Mouse (Mus musculus): ENCODE results near the gene Pck1. TPM values are rescaled to one million over a fixed set of nuclear protein-coding genes. Genes with fewer than 3 reads are reported as not detected.

Pck1 gene
- polyA plus RNA-seq, 1 experiment from 2014 or later, result 703 TPM

- no peak overlapping the region for H3K4me2 ChIP-seq (ENCODE audit: low read depth, low read length)
- H3K4me3 ChIP-seq (ENCODE audit: low read depth, low read length), result no peak overlapping the region
- 58% methylated on average over 2 of the region's 2 CpGs for WGBS (ENCODE audit: insufficient replicate concordance)
- H3K27me3 ChIP-seq (ENCODE audit: insufficient read depth, low read length), result no peaks in the 10 kb centered on the region
- H3K4me1 ChIP-seq (ENCODE audit: insufficient read depth), result peaks cover 4% of the 10 kb centered on the region; the same call in 1 of the 2 replicates
- no peak overlapping the region for H3K9ac ChIP-seq (replicated peaks)
- no peaks in the 10 kb centered on the region for H3K9me3 ChIP-seq (ENCODE audit: low read length)
- TF ChIP-seq CTCF (IDR thresholded peaks at IDR 0.05; ENCODE audit: low read depth), result no peak
- ATAC-seq (no peak), DNase-seq (no peak)
- no peak overlapping the region for H3K27ac ChIP-seq (ENCODE audit: low read depth)
- no peaks in the 10 kb centered on the region for H3K36me3 ChIP-seq (replicated peaks; ENCODE audit: insufficient read depth, low read length)
Observed at GRCm38 (mm10) chr2:173129111-173129510, 23.7 kb upstream of the Pck1 start.

DNA sequence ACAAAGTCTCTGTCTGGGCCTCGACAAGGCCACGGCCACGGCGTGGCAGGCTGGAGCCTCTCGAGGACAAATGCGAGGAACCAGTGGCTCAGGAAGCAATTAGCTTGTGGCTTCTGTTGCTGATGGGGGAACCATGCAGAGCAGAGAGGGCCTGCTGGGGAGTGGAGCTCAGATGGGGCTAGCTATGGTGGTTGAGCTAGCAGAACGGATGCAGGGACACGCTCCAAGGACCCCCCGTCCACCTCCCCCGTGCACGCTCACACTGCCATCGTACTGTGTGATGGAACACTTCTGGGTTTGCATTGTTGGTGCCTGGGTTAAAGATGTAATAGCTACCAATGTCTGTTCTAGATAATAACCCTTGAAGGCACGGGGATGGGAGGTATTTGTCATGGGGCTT is 20.6 kb upstream of the Pck1 start:
- Histone ChIP-seq H3K9me3 (ENCODE audit: low read length) (no peaks in the 10 kb centered on the region), H3K27ac (ENCODE audit: low read depth) (no peak overlapping the region), H3K4me1 (ENCODE audit: insufficient read depth) (no peaks in the 10 kb centered on the region), H3K36me3 (replicated peaks; ENCODE audit: insufficient read depth, low read length) (no peaks in the 10 kb centered on the region), H3K9ac (replicated peaks) (no peak overlapping the region), H3K4me2 (ENCODE audit: low read depth, low read length) (no peak overlapping the region), H3K27me3 (ENCODE audit: insufficient read depth, low read length) (peaks cover 2% of the 10 kb centered on the region; the same call in 1 of the 2 replicates), H3K4me3 (ENCODE audit: low read depth, low read length) (no peak overlapping the region)
- 75% methylated on average over 13 of the region's 13 CpGs for WGBS (ENCODE audit: insufficient replicate concordance)
- TF ChIP-seq EP300 (IDR thresholded peaks at IDR 0.05; ENCODE audit: low read depth), result no peak
- no peak for TF ChIP-seq CTCF (IDR thresholded peaks at IDR 0.05; ENCODE audit: low read depth)
- no peak for ATAC-seq
- DNase-seq, result no peak

DNA sequence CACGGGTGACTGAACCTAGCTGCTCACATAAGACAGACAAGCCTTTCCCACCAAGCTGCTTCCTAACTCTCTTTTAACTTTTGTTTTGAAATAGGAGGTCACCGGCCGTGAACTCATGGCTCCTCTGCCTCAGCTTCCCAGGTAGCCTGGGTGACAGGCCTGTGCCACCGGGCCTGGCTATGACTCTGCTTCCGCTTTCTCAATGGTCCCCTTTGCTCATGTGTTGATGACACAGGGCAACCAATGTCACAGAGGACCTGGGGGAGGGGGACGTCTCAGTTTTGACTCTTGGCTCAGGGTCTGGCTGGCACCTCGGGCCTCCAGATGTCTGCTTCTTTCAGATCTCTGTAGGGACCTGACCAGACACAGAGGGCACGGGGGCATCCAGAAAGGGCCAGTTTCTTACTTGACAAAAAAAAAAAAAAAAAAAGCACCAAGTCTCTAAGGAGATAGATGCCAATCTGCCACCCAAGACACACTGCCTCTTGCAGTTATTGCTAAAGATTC is 20.0 kb upstream of the Pck1 start:
- DNase-seq (no peak), ATAC-seq (no peak)
- Histone ChIP-seq H3K4me2 (ENCODE audit: low read depth, low read length) (no peak overlapping the region), H3K36me3 (replicated peaks; ENCODE audit: insufficient read depth, low read length) (no peaks in the 10 kb centered on the region), H3K9ac (replicated peaks) (no peak overlapping the region), H3K9me3 (ENCODE audit: low read length) (no peaks in the 10 kb centered on the region), H3K4me3 (ENCODE audit: low read depth, low read length) (no peak overlapping the region), H3K27me3 (ENCODE audit: insufficient read depth, low read length) (peaks cover 2% of the 10 kb centered on the region; the same call in 1 of the 2 replicates), H3K4me1 (ENCODE audit: insufficient read depth) (no peaks in the 10 kb centered on the region), H3K27ac (ENCODE audit: low read depth) (no peak overlapping the region)
- TF ChIP-seq CTCF (IDR thresholded peaks at IDR 0.05; ENCODE audit: low read depth), result no peak
- no peak for TF ChIP-seq EP300 (IDR thresholded peaks at IDR 0.05; ENCODE audit: low read depth)
- WGBS (ENCODE audit: insufficient replicate concordance), result 73% methylated on average over 8 of the region's 8 CpGs

- Histone ChIP-seq H3K9ac (replicated peaks) (no peak overlapping the region), H3K4me1 (ENCODE audit: insufficient read depth) (0 out of 2 replicates have a peak, but pooled peaks cover 3% of the 10 kb centered on the region), H3K4me2 (ENCODE audit: low read depth, low read length) (no peak overlapping the region), H3K36me3 (replicated peaks; ENCODE audit: insufficient read depth, low read length) (no peaks in the 10 kb centered on the region), H3K27ac (ENCODE audit: low read depth) (no peak overlapping the region), H3K9me3 (ENCODE audit: low read length) (no peaks in the 10 kb centered on the region), H3K27me3 (ENCODE audit: insufficient read depth, low read length) (peaks cover 11% of the 10 kb centered on the region; the same call in 1 of the 2 replicates), H3K4me3 (ENCODE audit: low read depth, low read length) (no peak overlapping the region)
- 55% methylated on average over 9 of the region's 9 CpGs for WGBS (ENCODE audit: insufficient replicate concordance)
- TF ChIP-seq CTCF (IDR thresholded peaks at IDR 0.05; ENCODE audit: low read depth), result no peak
- TF ChIP-seq EP300 (IDR thresholded peaks at IDR 0.05; ENCODE audit: low read depth), result no peak
- no peak for DNase-seq
- no peak for ATAC-seq
Observed at GRCm38 (mm10) chr2:173134695-173135094, 18.2 kb upstream of the Pck1 start.

DNA sequence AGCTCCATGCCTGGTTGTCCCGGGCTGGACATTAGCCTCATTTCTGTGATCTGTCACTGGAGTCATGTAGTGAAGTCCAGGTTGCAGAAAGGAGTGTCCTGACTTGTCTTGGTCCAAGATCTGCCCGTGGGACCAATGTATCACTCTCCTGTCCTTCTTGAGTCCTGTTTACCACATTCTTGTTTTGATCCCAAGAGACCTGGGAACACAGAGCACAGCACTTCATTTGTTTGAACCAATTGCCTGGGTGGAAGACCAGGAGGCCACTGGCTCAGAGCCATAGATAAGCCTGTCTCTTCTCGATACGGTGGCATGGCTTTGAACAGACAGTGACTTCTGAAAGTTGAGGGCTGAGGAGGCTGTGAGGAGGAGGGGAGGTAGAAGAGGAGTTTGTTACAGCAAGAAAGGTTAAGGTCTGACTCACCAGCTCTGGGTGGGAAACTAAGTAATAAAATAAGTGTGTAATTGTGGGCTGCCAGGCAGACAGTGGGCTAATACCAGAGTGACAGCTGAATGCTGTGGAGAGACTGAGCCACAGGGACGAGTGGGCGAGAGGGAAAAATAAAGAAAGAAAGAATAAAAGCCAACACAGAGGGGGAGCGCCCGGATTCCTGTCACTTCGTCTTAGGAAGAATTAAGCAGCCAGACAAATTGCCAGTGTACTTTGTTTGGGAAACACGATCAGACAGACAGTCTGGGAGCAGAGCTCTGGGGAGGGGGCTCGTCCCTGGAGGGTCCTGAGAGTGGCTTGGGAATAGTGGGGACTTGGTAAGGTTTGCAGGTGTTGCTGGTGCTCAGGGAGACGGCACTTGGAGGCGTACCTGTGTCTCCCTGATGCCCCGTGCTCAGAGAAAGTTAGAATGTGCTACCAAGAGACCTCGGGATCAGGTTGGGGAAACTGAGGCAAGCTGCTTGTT is 14.3 kb upstream of the Pck1 start:
- Histone ChIP-seq H3K4me1 (ENCODE audit: insufficient read depth) (0 out of 2 replicates have a peak, but pooled peaks cover 3% of the 10 kb centered on the region), H3K27me3 (ENCODE audit: insufficient read depth, low read length) (peaks cover 12% of the 10 kb centered on the region; the same call in 1 of the 2 replicates), H3K9me3 (ENCODE audit: low read length) (no peaks in the 10 kb centered on the region), H3K9ac (replicated peaks) (0 out of 2 replicates have a peak overlapping the region, but pooled peaks have one; percentile 11), H3K27ac (ENCODE audit: low read depth) (no peak overlapping the region), H3K36me3 (replicated peaks; ENCODE audit: insufficient read depth, low read length) (no peaks in the 10 kb centered on the region), H3K4me3 (ENCODE audit: low read depth, low read length) (no peak overlapping the region), H3K4me2 (ENCODE audit: low read depth, low read length) (no peak overlapping the region)
- DNase-seq (no peak), ATAC-seq (0 out of 2 replicates have a peak, but pooled peaks have one; percentile 31)
- WGBS (ENCODE audit: insufficient replicate concordance), result 64% methylated on average over 15 of the region's 15 CpGs
- TF ChIP-seq EP300 (IDR thresholded peaks at IDR 0.05; ENCODE audit: low read depth), result no peak
- TF ChIP-seq CTCF (IDR thresholded peaks at IDR 0.05; ENCODE audit: low read depth), result no peak

DNA sequence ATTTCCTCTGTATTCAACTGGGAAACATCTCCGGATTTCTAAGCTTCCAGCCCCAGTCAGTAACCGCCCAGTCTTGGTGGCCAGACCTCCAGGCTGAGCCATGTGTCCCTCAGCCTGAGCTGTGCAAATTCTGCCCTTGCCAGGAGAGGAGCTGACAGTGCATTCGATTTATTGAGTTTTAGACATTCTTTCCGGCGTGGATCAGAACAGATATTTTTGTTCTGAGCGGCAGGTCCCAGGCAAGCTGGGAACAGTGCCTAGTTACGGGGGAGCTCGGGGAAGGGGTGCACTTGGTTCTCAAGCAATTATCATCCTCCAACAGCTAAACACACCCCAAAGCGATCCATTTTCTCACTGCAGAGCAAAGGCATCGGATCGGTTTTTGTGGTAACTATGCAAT is 9.2 kb upstream of the Pck1 start:
- 76% methylated on average over 11 of the region's 11 CpGs for WGBS (ENCODE audit: insufficient replicate concordance)
- H3K27me3 ChIP-seq (ENCODE audit: insufficient read depth, low read length), result 0 out of 2 replicates have a peak, but pooled peaks cover 9% of the 10 kb centered on the region

More for the DNA sequence above, 9.2 kb upstream of the Pck1 start:
- no peak overlapping the region for H3K4me2 ChIP-seq (ENCODE audit: low read depth, low read length)
- H3K4me1 ChIP-seq (ENCODE audit: insufficient read depth), result peaks cover 13% of the 10 kb centered on the region
- no peaks in the 10 kb centered on the region for H3K36me3 ChIP-seq (replicated peaks; ENCODE audit: insufficient read depth, low read length)
- ATAC-seq, result no peak
- DNase-seq, result no peak
- no peak overlapping the region; the same call in 1 of the 2 replicates for H3K27ac ChIP-seq (ENCODE audit: low read depth)
- H3K9ac ChIP-seq (replicated peaks), result no peak overlapping the region
- no peaks in the 10 kb centered on the region for H3K9me3 ChIP-seq (ENCODE audit: low read length)
- TF ChIP-seq EP300 (IDR thresholded peaks at IDR 0.05; ENCODE audit: low read depth), result no peak
- no peak for TF ChIP-seq CTCF (IDR thresholded peaks at IDR 0.05; ENCODE audit: low read depth)
- no peak overlapping the region for H3K4me3 ChIP-seq (ENCODE audit: low read depth, low read length)
